Mouse (Mus musculus) ES-Bruce4 (cell line): Measurements from ENCODE around the gene Asic2. TPM values are rescaled to one million over a fixed set of nuclear protein-coding genes. Genes with fewer than 3 reads are reported as not detected.

Experiments
- H3K27ac ChIP-seq: 2 replicates; pipeline ENCODE4 v1.5.1; 2012; ENCODE audit warnings: low read length, inconsistent platforms; ENCODE audit not compliant: insufficient read depth
- H3K27me3 ChIP-seq: 2 replicates; pipeline ENCODE4 v1.6.1; 2012; ENCODE audit warnings: mild to moderate bottlenecking, low read length, inconsistent platforms; ENCODE audit not compliant: control insufficient read depth, poor library complexity, insufficient read depth, severe bottlenecking
- H3K36me3 ChIP-seq: 2 replicates; pipeline ENCODE4 v1.6.1; 2012; ENCODE audit warnings: inconsistent platforms, mild to moderate bottlenecking, low read length, moderate library complexity; ENCODE audit not compliant: control insufficient read depth, poor library complexity, insufficient read depth, severe bottlenecking
- H3K4me1 ChIP-seq: one replicate; pipeline ENCODE4 v1.8.1; 2011; ENCODE audit warnings: low read length; ENCODE audit not compliant: control insufficient read depth, insufficient read depth
- H3K4me3 ChIP-seq: 2 replicates; pipeline ENCODE4 v1.5.1; 2011; ENCODE audit warnings: low read depth, mild to moderate bottlenecking, low read length
- H3K9ac ChIP-seq: 2 replicates; pipeline ENCODE4 v1.6.1; 2012; ENCODE audit warnings: low read depth, mild to moderate bottlenecking, inconsistent platforms; ENCODE audit not compliant: poor library complexity, severe bottlenecking
- H3K9me3 ChIP-seq: replicated peaks from 2 replicates; pipeline ENCODE4 v1.6.1; 2012; ENCODE audit warnings: mild to moderate bottlenecking, low read length, inconsistent platforms; ENCODE audit not compliant: control insufficient read depth, poor library complexity, insufficient read depth, severe bottlenecking
- CTCF ChIP-seq: IDR thresholded peaks from one replicate; pipeline ENCODE4 v1.8.1; 2011; ENCODE audit warnings: low read depth, low read length
- EP300 ChIP-seq: IDR thresholded peaks from 2 replicates; pipeline ENCODE4 v1.6.1; 2011; ENCODE audit warnings: low read depth, low read length; ENCODE audit not compliant: insufficient read depth
- POLR2A ChIP-seq: IDR thresholded peaks from one replicate; pipeline ENCODE4 v1.8.1; 2011; ENCODE audit warnings: low read length; ENCODE audit not compliant: insufficient read depth
- polyA plus RNA-seq: library from polyadenylated mRNA; stranded (reverse); fragments of >200 nt; gene quantifications from 2 replicates; pipeline ENCODE4 v1.2.4, GENCODE M21; 2011; ENCODE audit warnings: low read depth; ENCODE audit not compliant: missing spikeins, insufficient read depth, insufficient read length

Gene Asic2
- polyA plus RNA-seq, 1 experiment = not detected

DNA sequence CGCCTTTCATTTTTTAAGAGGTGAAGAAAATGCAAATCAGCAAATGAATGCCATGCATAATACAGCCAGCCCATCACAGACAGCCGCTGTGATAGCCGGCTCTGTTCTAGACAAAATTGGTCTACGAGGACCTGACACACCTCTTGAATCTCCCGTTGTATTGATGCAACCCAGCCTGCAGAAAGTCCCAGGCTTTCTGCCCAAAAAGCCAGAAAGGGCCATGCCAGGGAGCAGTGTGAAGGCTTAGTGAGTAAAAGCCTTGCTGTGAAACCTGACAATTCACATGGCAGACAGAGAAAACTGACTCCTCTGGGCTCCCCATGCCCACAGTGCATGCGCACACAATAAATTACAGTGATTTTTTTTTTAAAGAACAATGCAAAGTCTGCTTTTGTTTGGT, 858.2 kb downstream of the Asic2 start:
- TF ChIP-seq EP300 = no peak
- no peak for TF ChIP-seq CTCF
- no peak for TF ChIP-seq POLR2A
- H3K4me3 ChIP-seq = no peak overlapping the region
- no peaks in the 10 kb centered on the region for H3K27me3 ChIP-seq

DNA sequence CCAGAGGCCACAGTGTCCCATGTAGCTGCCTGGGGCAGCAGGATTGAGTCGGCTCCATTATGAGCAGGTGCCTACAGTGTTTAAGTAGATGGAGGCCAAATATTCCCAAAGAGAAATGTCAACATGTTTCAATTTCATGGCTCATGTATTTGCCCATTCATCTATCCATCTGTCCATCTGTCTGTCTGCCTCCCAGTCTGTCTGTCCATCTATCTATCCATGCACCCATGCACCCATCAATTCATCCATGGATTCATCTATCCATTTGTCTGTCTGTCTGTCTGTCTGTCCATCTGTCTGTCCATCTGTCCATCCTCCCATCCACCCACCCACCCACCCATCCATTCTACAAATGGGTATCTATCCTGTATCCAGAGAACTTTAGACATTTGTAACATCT, 861.3 kb downstream of the Asic2 start:
- H3K27ac ChIP-seq = no peak overlapping the region
- no peaks in the 10 kb centered on the region for H3K4me1 ChIP-seq
- no peaks in the 10 kb centered on the region for H3K36me3 ChIP-seq
- no peak overlapping the region for H3K9ac ChIP-seq
- H3K4me3 ChIP-seq = no peak overlapping the region
- no peaks in the 10 kb centered on the region for H3K27me3 ChIP-seq
- H3K9me3 ChIP-seq = no peaks in the 10 kb centered on the region
- TF ChIP-seq CTCF (no peak), POLR2A (no peak), EP300 (no peak)

More for the DNA sequence above, 858.2 kb downstream of the Asic2 start:
- no peak overlapping the region for H3K9ac ChIP-seq
- no peak overlapping the region for H3K27ac ChIP-seq
- no peaks in the 10 kb centered on the region for H3K36me3 ChIP-seq
- H3K4me1 ChIP-seq = no peaks in the 10 kb centered on the region
- H3K9me3 ChIP-seq = no peaks in the 10 kb centered on the region

DNA sequence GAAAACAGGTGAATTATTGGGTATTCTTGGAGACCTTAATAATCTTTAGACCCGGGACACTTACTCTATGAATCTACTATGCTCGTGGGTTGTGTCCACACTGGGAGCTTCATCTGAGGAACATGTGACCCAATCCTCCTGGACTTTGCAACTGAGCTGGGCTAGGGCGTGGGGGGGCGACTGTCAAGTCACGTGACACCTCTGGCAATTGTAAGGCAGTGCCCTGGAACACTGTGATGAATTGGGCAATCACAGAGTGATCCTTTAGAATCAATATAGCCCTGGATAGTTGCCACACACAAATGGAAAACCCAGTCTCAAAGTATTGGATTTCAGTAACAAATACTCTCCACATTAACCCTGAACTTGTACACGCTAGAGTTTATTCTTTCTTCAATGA, 867.4 kb downstream of the Asic2 start:
- Histone ChIP-seq H3K9ac (no peak overlapping the region), H3K4me3 (no peak overlapping the region), H3K36me3 (no peaks in the 10 kb centered on the region), H3K9me3 (no peaks in the 10 kb centered on the region), H3K27ac (no peak overlapping the region), H3K4me1 (no peaks in the 10 kb centered on the region), H3K27me3 (no peaks in the 10 kb centered on the region)
- no peak for TF ChIP-seq POLR2A
- TF ChIP-seq EP300 = no peak
- no peak for TF ChIP-seq CTCF

- Histone ChIP-seq H3K9ac (no peak overlapping the region), H3K9me3 (no peaks in the 10 kb centered on the region), H3K27me3 (no peaks in the 10 kb centered on the region), H3K4me1 (no peaks in the 10 kb centered on the region), H3K4me3 (no peak overlapping the region), H3K27ac (no peak overlapping the region), H3K36me3 (no peaks in the 10 kb centered on the region)
- TF ChIP-seq CTCF (no peak), EP300 (no peak), POLR2A (no peak)
Measured at GRCm38 (mm10) chr11:81096011-81096410, 872.2 kb downstream of the Asic2 start.

GRCm38 (mm10) chr11:81094581-81094980, 873.7 kb downstream of the Asic2 start:
- H3K4me3 ChIP-seq = no peak overlapping the region
- no peaks in the 10 kb centered on the region for H3K9me3 ChIP-seq
- H3K36me3 ChIP-seq = no peaks in the 10 kb centered on the region
- no peak for TF ChIP-seq POLR2A
- no peak for TF ChIP-seq EP300
- TF ChIP-seq CTCF = no peak
- H3K4me1 ChIP-seq = no peaks in the 10 kb centered on the region
- H3K9ac ChIP-seq = no peak overlapping the region
- H3K27me3 ChIP-seq = no peaks in the 10 kb centered on the region
- no peak overlapping the region for H3K27ac ChIP-seq

DNA sequence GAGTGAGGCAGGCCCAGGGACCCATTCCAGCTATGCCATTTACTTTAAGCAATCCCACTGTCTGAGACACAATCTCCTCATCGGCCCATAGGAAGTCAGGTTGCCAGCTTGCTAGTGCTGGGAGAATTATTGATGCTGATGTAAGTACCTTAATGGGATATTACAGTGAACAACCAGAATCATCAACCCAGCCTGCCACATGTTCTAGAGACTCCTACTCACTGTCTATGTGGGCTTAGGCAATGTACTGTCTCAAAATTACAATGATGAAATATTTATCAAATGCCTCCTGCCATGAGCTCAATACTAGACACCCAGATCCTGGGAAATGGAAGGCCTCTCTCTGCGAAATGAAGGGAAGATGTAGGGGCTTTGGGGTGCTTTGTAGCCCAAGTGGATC, 876.1 kb downstream of the Asic2 start:
- Histone ChIP-seq H3K4me1 (no peaks in the 10 kb centered on the region), H3K27ac (no peak overlapping the region), H3K9ac (no peak overlapping the region), H3K36me3 (no peaks in the 10 kb centered on the region), H3K9me3 (no peaks in the 10 kb centered on the region), H3K4me3 (no peak overlapping the region), H3K27me3 (no peaks in the 10 kb centered on the region)
- TF ChIP-seq EP300 (no peak), POLR2A (no peak), CTCF (no peak)
